Mouse (Mus musculus) cerebellum, adult 9-11 months (tissue): ENCODE measurements around the gene Zfhx3.

Source experiments
- DNase-seq: peaks from one replicate; pipeline ENCODE4 v3.0.0; 2022

Zfhx3 gene

DNA sequence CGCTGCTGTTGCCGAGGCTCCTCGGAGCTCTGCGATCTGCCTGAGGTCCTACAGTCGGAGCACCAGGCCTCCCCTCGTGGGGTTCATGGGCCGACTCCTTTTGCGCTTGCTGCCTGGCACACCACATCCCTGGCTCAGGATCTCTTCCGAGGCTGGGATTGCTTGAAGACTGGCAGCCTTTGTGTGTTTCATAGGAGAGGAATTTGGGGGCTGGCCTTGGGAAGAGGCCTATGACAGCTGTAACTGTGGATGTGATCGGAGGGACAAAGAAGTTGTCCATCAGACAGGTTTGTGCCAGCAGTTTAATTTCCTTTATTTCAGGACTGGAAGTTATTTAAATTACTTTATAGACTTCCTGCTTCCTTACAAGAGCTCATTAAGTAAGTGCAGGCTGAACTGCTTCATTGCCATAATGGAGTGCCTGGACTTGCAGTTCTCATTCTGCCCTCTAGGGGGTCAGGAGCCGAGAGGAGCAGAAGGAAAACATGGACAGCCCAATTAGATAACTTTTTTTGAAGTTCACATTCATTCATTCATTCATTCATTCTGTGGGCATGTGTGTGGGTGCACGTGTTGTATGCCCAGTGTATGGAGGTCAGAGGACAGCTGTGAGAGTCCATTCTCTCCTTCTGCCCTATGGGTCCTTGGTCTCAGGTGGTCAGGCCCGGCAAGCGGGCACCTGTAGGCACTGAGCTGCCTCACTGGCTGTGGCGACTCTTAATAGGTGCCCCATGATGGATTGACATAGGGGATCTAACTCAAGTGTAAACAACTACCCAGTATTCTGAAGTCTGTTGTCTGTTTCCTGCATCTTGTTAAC lies 817.3 kb downstream of the Zfhx3 start:
- peak; percentile 16 for DNase-seq

DNA sequence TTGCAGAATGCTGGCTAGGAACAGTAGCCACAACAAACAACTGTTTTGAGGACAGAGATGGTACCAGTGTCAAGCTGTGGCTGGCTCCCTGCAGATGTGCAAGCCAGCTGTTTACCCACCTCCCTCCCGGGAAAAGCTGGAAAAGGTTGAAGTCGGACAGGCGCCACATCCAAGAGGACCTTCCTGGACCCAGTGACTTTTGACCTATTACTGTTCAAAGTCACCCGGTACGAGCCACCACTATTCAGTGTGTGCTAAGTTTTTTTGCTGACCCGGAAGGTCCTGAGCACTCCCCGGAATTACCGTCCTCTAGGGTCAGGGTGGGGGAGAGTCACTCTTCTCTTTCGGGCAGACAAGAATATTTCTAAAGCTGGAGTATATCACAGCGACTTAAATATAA lies 818.3 kb downstream of the Zfhx3 start:
- DNase-seq: no peak

DNA sequence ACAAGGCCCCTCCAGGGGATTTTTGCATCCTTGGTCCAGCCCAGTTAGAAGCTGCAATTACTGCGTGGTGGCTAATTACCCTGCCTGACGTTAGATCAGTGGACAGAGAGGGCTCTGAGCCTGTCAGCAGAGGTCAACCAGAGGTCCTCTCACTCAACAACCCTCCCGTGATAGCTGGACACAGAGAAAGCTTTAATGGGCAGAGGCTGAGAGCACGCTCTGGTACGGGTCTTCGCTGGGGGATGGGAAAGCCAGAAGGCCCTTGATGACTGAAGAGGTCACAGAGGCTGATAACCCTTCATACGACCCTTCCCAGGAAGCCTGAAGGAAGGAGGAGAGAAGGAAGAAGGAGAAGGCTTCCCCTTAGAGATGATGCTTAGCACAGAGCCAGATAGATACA lies 820.1 kb downstream of the Zfhx3 start:
- DNase-seq: no peak

DNA sequence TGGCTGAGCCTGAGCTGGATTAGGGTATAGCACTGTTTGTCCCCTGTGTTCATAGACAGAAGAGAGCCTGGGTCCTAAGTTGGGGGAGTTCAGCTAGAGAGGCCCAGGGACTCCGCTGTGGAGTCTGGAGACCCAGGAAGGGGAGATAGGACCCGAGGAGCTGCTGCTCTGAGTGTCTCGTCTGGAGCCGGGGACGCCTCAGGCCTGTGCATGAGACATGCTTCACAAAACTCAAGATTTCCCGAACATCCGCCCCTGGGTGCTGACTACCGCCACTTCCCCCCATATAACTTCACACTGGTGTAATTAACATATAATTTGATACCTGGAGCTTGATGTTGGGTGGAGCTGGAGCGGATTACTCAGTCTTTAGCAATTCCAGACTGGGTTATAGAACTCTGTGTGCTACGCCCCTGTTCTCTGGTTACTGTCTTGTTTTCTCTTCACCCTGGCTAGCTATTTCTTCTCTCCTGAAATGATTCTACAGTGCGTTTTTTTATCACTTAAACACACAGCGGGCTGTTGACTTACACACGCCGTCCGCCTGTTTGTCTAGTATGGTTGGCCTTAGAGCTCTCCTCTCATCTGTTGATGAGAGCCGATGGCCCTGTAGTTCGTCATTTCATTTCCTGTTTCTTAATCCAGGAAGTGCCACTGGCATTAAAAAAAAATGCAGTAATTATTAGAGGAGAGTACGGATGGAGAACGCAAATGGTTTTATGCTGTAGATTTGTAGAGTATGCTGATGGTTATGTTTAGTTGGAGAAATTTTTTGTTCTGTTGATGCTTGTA lies 822.2 kb downstream of the Zfhx3 start:
- no peak for DNase-seq

DNA sequence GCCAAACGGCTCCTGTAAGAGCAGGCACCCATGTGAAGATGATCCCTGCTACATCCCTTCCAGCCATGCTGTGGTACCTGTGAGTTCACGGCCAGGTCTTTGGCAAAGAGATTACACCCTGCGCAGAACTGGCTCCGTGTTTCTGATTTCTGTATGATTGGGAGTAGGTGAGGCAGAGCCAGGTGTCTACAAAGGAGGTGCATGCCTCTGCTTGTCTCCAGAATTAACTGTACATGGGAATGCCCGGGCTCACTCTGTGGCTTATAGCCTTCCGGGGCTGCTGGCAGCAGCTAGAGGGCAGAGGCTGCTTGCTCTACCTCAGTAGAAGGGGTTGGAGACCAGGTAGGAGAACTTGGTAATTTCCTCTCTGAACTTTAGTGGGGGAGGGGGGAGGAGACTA lies 823.7 kb downstream of the Zfhx3 start:
- DNase-seq: no peak

DNA sequence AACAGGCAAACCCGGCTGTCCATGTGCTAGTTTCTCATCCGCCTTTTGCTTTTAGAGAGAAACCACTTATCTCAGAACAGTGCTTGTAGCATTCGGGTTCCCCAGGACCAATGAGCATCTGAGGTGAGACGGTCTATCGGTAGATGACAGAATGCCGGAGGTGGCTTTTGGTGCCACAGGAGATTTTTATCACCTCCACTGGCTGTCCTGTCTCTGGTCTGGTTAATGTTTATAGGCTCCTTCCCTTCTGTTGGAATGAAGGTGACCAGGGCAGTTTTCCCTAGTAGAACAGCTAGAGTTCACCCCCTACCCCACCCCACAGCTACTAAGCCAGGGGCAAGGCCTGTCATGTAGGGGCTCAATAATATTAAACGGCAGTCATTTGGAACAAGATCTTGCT lies 825.6 kb downstream of the Zfhx3 start:
- no peak for DNase-seq

DNA sequence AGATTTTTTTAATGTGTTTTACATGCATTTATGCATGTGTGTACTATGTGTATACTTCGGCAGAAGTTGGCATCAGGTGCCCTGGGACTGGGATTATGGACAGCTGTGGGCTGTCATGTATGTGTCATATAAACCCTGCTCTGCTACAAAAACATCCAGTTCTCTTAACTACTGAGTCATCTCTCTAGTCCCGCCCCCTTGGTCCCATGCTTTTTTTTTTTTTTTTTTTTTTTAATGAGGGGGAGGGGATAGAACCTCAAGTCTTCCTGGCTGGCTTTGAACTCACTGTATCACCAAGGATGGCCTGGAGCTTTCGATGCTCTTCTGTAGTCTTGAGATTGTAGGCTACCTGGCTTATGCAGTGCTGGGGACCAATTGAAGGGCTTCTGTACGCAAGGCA lies 827.9 kb downstream of the Zfhx3 start:
- DNase-seq: no peak

DNA sequence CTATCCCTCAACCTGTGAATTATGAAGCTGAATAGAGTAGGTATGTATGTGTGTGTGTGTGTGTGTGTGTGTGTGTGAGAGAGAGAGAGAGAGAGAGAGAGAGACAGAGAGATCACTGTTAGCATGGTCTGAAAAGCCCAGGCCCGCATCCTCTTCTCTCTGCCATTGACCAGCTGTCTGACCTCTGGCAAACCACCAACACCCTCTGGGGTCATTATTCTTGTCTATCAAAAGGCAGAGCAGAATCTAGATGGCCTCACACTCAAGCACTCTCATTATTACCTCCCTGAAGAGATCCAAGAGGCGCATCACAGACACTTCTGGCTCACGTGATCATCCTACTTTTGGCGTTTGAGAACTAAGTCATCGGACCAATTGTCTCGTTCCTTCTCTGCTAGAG lies 831.0 kb downstream of the Zfhx3 start:
- DNase-seq: no peak

DNA sequence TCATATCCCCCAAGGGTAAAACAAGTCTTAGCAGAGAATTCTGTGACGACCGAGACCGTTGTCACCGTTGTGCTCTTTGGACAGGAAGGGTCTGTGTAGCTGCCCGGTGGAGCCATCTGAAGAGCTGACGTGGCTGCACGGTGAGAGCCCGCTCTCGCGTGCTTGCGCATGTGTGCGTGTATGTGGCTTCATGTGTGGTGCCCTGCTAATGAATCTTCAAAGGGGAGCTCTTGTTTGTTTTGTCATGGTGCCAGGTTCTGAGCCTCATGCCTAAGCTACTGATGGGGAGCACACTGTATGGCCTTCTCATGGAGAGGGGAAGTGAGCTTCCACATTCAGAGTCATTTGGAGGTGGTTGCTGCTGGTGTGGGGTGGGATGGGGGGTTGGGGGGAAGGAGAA lies 835.6 kb downstream of the Zfhx3 start:
- DNase-seq: no peak

DNA sequence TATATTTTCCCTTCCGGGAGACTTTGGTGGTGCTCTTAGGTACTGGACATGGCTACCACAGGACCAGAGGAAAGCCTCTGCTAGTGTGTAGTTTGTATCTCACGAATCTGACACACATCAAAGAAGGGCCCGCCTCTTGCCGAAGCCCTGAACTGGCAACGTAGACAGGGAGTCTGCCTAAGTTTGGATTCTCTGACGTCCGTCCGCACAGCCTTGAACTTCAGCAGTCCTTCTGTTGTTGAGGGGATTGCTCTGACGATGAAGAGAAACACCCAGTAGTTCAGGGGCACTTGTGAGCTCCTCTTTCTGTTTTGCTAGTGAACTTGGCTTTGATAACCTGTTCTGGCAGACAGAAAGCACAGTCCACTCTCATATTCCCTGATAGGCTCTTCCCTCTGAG lies 836.1 kb downstream of the Zfhx3 start:
- no peak for DNase-seq

DNA sequence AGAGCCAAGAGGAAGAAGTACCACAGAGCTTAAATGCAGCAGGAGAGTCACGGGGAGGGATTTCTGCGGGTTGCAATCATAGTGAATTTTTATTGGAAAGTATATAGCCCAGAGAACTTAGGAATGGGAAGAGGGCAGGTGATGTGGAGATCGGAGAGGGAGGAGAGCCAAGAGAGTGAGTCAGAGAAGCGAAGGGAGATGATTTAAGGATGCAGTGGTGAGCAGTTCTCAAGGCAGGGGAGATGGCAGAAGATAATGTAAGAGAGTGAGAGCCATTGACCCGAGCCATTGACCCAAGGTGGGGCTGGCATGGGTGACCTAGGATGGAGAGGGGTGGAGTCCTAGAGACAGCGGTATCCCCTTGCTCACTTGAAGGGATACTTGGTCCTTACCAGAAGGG lies 838.3 kb downstream of the Zfhx3 start:
- no peak for DNase-seq

DNA sequence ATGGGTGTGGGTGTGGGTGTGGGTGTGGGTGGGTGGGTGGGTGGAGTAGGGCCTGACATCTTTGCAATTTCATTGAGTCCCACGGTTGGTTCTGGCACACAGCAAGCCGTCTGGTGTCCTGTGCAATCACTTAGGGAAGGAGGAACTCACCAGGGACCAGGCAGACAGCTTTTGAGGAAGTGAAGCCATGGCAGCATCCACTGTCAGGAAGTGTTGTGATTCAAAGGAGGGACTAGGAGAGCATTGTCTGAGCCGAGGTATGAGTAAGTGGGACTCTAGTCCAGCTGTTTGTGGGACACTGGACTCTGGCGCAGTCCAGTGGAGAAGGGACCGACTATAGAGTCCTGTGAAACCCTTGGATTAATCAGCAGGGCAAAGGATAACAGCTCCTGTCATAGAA lies 838.7 kb downstream of the Zfhx3 start:
- no peak for DNase-seq

DNA sequence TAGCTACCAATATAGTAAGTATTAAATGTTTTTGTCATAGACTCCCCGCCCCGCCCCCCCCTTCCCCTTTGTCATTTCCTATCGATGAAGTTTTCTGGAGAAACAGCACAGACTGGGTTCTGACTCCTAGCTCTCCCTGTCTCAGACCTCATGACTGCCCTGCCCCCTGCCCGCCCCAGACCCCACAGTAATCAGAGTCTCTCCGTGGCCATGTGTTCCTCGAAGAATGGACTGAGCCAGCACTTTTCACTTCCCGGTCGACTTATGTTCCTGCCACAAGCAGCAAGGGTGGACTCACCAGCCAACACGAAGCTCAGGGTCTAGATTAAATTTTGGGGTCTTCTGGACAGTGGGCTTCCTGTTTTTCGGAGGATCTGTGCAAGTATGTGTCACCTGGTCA lies 840.7 kb downstream of the Zfhx3 start:
- DNase-seq: no peak

DNA sequence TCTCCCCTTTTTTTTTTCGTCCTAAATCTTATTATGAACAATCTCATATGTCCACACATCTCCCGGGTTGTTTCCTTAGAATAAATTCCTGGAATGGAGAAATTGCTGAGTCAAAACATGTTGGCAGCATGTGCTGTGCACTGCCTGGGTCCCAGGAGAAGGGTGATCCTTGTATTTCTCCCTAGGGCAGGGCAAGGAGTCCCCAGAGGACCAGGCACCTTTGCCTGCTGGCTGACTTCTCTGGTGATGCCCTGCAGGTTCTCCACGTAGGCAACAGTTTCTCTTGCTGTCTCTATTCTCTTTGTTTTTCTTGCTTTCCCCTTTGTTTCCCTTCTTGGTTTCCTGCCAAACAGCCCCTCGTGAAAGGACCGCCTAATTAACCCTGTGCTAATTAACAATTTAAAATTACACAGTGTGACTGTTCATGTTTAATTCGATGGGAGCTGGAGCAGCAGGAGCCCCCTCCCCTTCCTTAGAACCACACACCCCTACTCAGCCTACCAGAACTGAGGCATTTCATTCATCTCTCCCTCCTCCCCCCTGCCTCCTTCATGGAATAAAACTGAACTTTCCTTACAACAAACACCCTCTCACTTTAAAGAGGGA lies 845.8 kb downstream of the Zfhx3 start:
- DNase-seq: no peak

DNA sequence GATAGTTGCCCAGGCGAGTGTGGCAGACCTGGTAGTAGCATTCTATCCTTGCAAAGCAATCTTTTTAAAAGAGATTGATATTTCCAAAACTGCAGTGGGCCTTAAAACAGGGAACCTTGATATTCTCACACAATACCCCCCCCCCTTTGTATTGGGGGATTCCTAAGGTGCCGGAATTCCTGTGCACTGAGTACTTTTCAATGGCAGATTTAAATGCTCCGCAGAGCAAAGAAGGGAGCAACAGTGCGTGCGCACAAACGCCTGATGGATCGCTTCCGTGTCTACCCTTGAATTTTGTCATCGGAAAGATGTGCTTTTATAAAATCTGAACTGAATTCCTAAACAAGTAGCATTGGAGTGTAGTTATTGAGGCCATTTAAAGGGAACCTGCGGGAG lies 846.3 kb downstream of the Zfhx3 start:
- DNase-seq: no peak

DNA sequence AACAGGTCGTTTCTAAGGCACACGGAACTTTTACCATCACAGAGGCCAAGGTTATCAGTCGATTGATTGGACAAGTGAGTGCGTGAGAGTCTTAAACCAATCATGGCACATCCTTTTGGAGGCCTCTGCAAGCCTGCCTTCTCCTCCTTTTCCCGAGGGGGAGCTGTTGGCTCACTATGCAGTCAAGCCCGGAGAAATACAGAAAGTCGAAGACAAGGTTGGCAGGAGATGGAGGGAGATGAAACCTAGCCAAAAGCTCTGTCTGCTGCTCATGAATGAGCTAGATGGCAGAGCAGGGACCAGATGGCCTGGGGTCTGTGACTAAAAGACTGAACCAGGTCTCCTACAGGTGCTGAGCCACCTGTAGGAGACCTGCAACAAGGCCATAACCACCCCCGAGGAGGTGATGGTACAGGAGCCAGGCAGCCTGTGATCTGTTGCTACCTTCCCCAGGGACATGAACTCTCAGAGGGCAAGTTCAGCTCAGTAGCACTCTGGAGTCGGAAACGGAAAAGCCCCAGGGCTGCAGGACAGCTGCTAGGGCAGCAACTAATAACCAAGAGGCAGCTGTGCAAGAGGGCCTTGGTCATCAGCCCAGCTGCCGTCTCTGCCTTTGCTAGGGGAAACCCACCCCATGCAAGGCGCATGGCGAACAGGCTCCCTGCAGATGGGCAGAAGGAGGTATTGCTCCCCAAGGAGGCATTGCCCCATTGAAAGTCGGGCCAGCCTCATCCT lies 848.3 kb downstream of the Zfhx3 start:
- peak; percentile 20 for DNase-seq

DNA sequence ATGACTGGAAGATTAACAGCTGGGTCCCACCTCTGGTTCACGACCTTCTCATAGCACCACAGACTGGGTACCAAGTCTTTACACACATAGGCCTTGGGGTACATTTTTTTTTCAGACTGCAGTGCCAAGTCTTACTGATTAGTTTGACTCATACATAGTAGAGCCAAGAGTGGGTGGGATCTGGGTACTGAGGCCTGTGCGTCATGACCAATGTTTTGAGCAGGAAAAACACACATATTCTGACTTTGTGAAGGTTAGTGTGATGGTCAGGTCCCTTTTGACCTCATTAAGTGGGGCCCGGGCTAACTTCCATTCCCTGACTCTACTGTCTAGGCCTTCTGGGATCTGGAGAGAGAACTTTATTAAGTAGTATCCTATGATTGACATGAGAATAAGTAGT lies 853.6 kb downstream of the Zfhx3 start:
- DNase-seq: no peak

DNA sequence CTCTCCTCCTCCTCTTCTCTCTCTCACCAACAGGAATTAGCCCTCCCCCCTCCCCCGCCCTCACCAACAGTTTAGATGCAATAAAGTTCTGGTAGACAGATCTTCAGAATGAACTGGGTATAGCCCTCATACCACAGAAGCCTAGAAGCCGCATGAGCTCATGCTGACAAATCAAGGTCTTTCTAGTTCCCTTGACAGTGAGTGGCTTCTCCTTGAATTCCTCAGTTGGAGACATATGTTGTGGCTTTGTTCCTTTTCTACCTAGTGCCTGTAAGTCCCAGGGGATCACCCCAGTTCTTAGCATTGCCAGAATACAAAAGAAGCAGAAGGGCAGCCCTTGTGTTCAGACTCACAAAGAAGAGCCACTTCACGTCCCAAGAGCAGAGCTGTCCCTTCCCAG lies 854.4 kb downstream of the Zfhx3 start:
- DNase-seq: no peak

DNA sequence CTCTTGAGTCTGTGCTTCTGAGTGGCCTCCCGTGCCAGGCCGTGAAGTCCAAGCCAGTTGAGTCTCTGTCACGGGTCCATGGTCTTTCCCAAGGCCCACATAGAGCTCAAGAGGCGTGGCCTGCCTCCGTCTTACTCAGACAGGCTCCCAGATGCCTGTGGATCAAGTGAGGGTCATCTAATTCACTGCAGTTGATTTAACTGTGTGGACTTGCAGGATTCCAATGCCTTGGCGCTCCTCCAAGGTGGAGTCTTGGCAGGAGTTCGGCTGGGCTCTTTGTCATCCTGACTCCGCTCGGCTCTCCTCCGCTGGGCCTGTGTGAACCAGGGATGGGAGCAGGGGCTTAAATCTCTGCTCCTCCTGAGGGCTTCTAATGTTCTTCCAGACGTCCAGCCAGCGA lies 855.6 kb downstream of the Zfhx3 start:
- DNase-seq: peak; percentile 11

DNA sequence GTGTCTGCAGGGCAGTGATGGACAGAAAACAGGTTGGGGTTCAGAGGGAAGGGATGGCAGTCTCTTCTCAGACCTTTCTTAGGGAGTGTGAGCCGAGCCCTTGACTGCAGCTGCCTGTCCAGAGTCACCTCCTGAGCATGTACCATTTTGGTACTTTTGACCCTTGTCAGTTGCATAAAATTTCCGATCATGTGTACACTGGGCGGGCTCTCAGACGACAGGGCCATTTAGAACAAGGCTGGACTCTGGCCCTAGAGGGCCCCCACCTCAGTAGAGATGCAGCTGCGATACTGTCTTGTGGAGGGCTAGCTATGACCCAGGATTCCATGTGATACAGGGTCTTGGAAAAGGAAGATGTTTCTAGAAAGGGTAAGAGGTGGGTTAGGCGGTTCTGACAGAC lies 856.8 kb downstream of the Zfhx3 start:
- no peak for DNase-seq

DNA sequence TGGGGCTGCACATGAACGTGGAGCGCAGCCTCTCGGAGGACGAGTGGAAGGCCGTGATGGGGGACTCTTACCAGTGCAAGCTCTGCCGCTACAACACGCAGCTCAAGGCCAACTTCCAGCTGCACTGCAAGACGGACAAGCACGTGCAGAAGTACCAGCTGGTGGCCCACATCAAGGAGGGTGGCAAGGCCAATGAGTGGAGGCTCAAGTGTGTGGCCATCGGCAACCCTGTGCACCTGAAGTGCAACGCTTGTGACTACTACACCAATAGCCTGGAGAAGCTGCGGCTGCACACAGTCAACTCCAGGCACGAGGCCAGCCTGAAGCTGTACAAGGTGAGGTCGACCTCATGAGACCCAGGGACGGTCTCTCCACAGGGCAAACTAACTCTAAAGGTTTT lies 857.9 kb downstream of the Zfhx3 start:
- no peak for DNase-seq

DNA sequence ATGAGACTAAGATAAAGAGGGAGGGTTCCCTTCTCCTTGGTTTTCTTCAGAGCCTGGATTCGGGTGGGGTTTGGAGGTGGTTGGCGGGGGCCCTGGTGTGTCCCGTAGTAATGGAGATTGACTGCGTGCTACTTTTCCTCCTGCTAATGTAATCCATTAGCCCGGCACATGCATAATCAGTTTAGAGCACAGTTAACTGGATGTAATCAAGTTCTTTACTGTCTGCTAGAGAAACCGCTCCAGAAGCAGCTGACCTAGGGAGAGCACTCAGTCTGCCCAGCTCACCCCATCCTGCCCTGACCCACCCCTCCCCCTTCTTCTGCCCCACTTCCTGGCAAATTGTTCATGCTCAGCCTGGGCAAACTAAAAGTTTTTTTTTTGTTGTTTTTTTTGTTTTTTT lies 860.6 kb downstream of the Zfhx3 start:
- no peak for DNase-seq

DNA sequence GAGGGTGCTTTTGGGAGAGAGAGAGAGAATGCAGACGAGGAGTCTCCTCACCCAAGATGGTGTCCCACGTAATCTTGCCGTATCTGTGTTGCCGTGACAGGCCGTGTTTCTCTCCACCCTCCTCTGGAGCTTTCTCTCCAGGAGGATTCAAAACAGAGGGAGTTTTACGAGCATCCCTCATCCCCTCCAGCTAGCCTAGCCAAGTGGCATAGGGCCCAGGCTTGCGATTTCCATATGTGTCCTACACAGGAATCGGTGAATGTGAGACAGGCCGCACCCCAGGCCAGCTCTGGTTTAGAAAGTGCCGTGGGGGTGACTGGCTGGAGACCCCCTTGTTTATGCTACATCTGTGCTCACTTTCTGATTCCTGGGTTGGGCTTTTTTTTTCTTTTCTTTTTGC lies 869.2 kb downstream of the Zfhx3 start:
- DNase-seq: no peak
